ENCODE assay signal across 8 mouse cellular contexts in genomic region chr13:55418004-55418403, GRCm38 (mm10). TPM values are rescaled to one million over a fixed set of nuclear protein-coding genes. Genes with fewer than 3 reads are reported as not detected.
DNase-seq lines count a peak whose midpoint lies in the region; ATAC-seq and TF ChIP-seq lines count a peak whose summit lies in the region.

No protein-coding gene starts in this region.

- WGBS in intestine, postnatal 0 days = 8% methylated on average over 12 of the region's 12 CpGs
- 16% methylated on average over 12 of the region's 12 CpGs for WGBS in midbrain, embryonic 11.5 days

- peak; percentile 54 for ATAC-seq in intestine, postnatal 0 days
- ATAC-seq in midbrain, embryonic 11.5 days (ENCODE audit: low FRiP score) = peak; percentile 75

- peak; percentile 89 to 97 for DNase-seq in adrenal gland, adult (ENCODE audit: inconsistent age in 2 of 2, low spot score in 1 of 2)
- DNase-seq in embryo, embryonic 10 days (ENCODE audit: low spot score) = peak; percentile 83
- DNase-seq in gastrocnemius, postnatal 25 days = peak; percentile 82
- peak; percentile 81 to 82 for DNase-seq in left cerebral cortex, postnatal 36 days (ENCODE audit: low spot score in 2 of 2)
- peak; percentile 98 for DNase-seq in midbrain, embryonic 11.5 days (ENCODE audit: low spot score, missing footprints)
- DNase-seq in right cerebral cortex, postnatal 4 days = peak; percentile 86
- DNase-seq in yolk sac, embryonic 10.5 days (ENCODE audit: low spot score) = peak; percentile 64

- H3K27ac ChIP-seq in intestine, postnatal 0 days (ENCODE audit: low read depth, low read length) = no peak overlapping the region
- no peak overlapping the region for H3K27ac ChIP-seq in midbrain, embryonic 11.5 days (ENCODE audit: low read depth, low read length)

- no peaks in the 10 kb centered on the region for H3K4me1 ChIP-seq in intestine, postnatal 0 days (replicated peaks; ENCODE audit: control insufficient read depth, insufficient read depth, low read length)
- H3K4me1 ChIP-seq in midbrain, embryonic 11.5 days (ENCODE audit: control insufficient read depth, insufficient read depth, low read length) = peaks cover 6% of the 10 kb centered on the region

- H3K9me3 ChIP-seq in intestine, postnatal 0 days (ENCODE audit: control insufficient read depth) = no peaks in the 10 kb centered on the region
- no peaks in the 10 kb centered on the region for H3K9me3 ChIP-seq in midbrain, embryonic 11.5 days (ENCODE audit: control insufficient read depth, low read length)

- TF ChIP-seq CTCF in intestine, postnatal 0 days (IDR thresholded peaks at IDR 0.05; ENCODE audit: low read depth) = peak; percentile 95

- intact Hi-C loops in left cerebral cortex, postnatal 36 days (cut with DNase I) = loop anchor here (2.0 kb wide), 2 partner anchors 27 to 53 kb away; partner anchors contain the start of gene Grk6

- peaks cover 42% of the 10 kb centered on the region for H3K27me3 ChIP-seq in intestine, postnatal 0 days (replicated peaks; ENCODE audit: control insufficient read depth, insufficient read depth, low read length)
- H3K27me3 ChIP-seq in midbrain, embryonic 11.5 days (ENCODE audit: control insufficient read depth, insufficient read depth, low read length) = peaks cover 53% of the 10 kb centered on the region

- no peak overlapping the region for H3K9ac ChIP-seq in intestine, postnatal 0 days (ENCODE audit: low read depth, low read length)
- H3K9ac ChIP-seq in midbrain, embryonic 11.5 days (ENCODE audit: low read length) = no peak overlapping the region

- H3K4me3 ChIP-seq in intestine, postnatal 0 days (ENCODE audit: low read depth, low read length) = no peak overlapping the region
- H3K4me3 ChIP-seq in midbrain, embryonic 11.5 days (ENCODE audit: low read depth, low read length) = no peak overlapping the region

- no peak overlapping the region for H3K4me2 ChIP-seq in intestine, postnatal 0 days (replicated peaks; ENCODE audit: low read depth)
- H3K4me2 ChIP-seq in midbrain, embryonic 11.5 days = no peak overlapping the region

- no peaks in the 10 kb centered on the region for H3K36me3 ChIP-seq in intestine, postnatal 0 days (ENCODE audit: control insufficient read depth, insufficient read depth)
- H3K36me3 ChIP-seq in midbrain, embryonic 11.5 days (ENCODE audit: control insufficient read depth, insufficient read depth, low read length) = no peaks in the 10 kb centered on the region

RNA-seq across cellular contexts. Expression of gene Pfn3, which starts 3.0 kb away (rescaled TPM):
- not detected for total RNA-seq in gastrocnemius, postnatal 25 days (2021)
- polyA plus RNA-seq in intestine, postnatal 0 days (2015; fragmentation: Nextera tagmentation; extraction: Ambion mirVana) = not detected in 2 replicates
- not detected for total RNA-seq in left cerebral cortex, postnatal 36 days (2021)
- polyA plus RNA-seq in midbrain, embryonic 11.5 days (2014; fragmentation: Nextera tagmentation; extraction: Ambion mirVana) = not detected in 2 replicates

RNA-seq across cellular contexts. Expression of gene F12, which starts 8.6 kb away (rescaled TPM):
- total RNA-seq in gastrocnemius, postnatal 25 days (2021) = not detected
- polyA plus RNA-seq in intestine, postnatal 0 days (2015; fragmentation: Nextera tagmentation; extraction: Ambion mirVana) = 1.2 and 2.3 TPM in 2 replicates
- total RNA-seq in left cerebral cortex, postnatal 36 days (2021) = under 1 TPM; 0.79 to 0.84 TPM
- 0.14 TPM in 1 of 2 replicates, not detected in the other for polyA plus RNA-seq in midbrain, embryonic 11.5 days (2014; fragmentation: Nextera tagmentation; extraction: Ambion mirVana)

RNA-seq across cellular contexts. Expression of gene Slc34a1, which starts 20.0 kb away (rescaled TPM):
- total RNA-seq in gastrocnemius, postnatal 25 days (2021) = not detected
- polyA plus RNA-seq in intestine, postnatal 0 days (2015; fragmentation: Nextera tagmentation; extraction: Ambion mirVana) = 0.04 and 0.16 TPM in 2 replicates
- total RNA-seq in left cerebral cortex, postnatal 36 days (2021) = under 1 TPM; 0.48 to 0.54 TPM
- not detected in 2 replicates for polyA plus RNA-seq in midbrain, embryonic 11.5 days (2014; fragmentation: Nextera tagmentation; extraction: Ambion mirVana)

RNA-seq across cellular contexts. Expression of gene Grk6, which starts 26.9 kb away (rescaled TPM):
- total RNA-seq in gastrocnemius, postnatal 25 days (2021) = 10 to 100 TPM in 1 of 2 experiments, 1 to 10 TPM in 1; 9.3 to 10.2 TPM
- 10.5 and 11.4 TPM in 2 replicates for polyA plus RNA-seq in intestine, postnatal 0 days (2015; fragmentation: Nextera tagmentation; extraction: Ambion mirVana)
- 10 to 100 TPM; 63.4 to 65.2 TPM for total RNA-seq in left cerebral cortex, postnatal 36 days (2021)
- polyA plus RNA-seq in midbrain, embryonic 11.5 days (2014; fragmentation: Nextera tagmentation; extraction: Ambion mirVana) = 42.0 and 52.3 TPM in 2 replicates

RNA-seq across cellular contexts. Expression of gene Prr7, which starts 46.1 kb away (rescaled TPM):
- under 1 TPM; 0.51 to 0.79 TPM for total RNA-seq in gastrocnemius, postnatal 25 days (2021)
- 0.14 and 0.27 TPM in 2 replicates for polyA plus RNA-seq in intestine, postnatal 0 days (2015; fragmentation: Nextera tagmentation; extraction: Ambion mirVana)
- 10 to 100 TPM; 81.8 to 82.1 TPM for total RNA-seq in left cerebral cortex, postnatal 36 days (2021)
- 2.8 and 3.0 TPM in 2 replicates for polyA plus RNA-seq in midbrain, embryonic 11.5 days (2014; fragmentation: Nextera tagmentation; extraction: Ambion mirVana)
